Mouse (Mus musculus): ENCODE measurements around the gene Rnf41. TPM values are rescaled to one million over a fixed set of nuclear protein-coding genes. Genes with fewer than 3 reads are reported as not detected.

Rnf41 gene
- total RNA-seq (2021) = 10 to 100 TPM; 67.2 to 72.0 TPM
- long read RNA-seq, experiment 1, transcript Rnf41-201 (7 exons, 3,144 nt) = major isoform, 9 of 21 reads
- long read RNA-seq, experiment 1, partial matches to known transcripts = 10 of 21 reads
- long read RNA-seq, experiment 1, other reads (novel, unspliced or antisense) = 1 of 21 reads
- long read RNA-seq, experiment 2, transcript Rnf41-201 (7 exons, 3,144 nt) = major isoform, 9 of 33 reads
- long read RNA-seq, experiment 2, partial matches to known transcripts = 20 of 33 reads
- long read RNA-seq, experiment 2, other reads (novel, unspliced or antisense) = 3 of 33 reads

GRCm38 (mm10) chr10:128411211-128412054, at the start of gene Rnf41, which contains the start of gene Nabp2:
TSS of gene Rnf41 (plus strand) at chr10:128411657.
TSS of gene Nabp2 (minus strand) at chr10:128411492.
- peak; percentile 94 to 97 for DNase-seq (ENCODE audit: low spot score in 2 of 2)

GRCm38 (mm10) chr10:128361836-128362235, 49.6 kb upstream of the Rnf41 start:
- no peak for DNase-seq (ENCODE audit: low spot score in 2 of 2)

- DNase-seq (ENCODE audit: low spot score in 2 of 2) = peak in 1 of 2 experiments; percentile 43
Measured at GRCm38 (mm10) chr10:128362568-128362967, 48.9 kb upstream of the Rnf41 start.

- DNase-seq (ENCODE audit: low spot score in 2 of 2) = peak in 1 of 2 experiments; percentile 21
Measured at GRCm38 (mm10) chr10:128367899-128368401, 43.5 kb upstream of the Rnf41 start.

- DNase-seq (ENCODE audit: low spot score in 2 of 2) = peak; percentile 87 to 95
Measured at GRCm38 (mm10) chr10:128368402-128369217, 42.8 kb upstream of the Rnf41 start, which contains the start of gene Coq10a. TSS of gene Coq10a (minus strand) at chr10:128368997.

GRCm38 (mm10) chr10:128369218-128369543, 42.3 kb upstream of the Rnf41 start:
- no peak for DNase-seq (ENCODE audit: low spot score in 2 of 2)

GRCm38 (mm10) chr10:128369599-128369998, 41.9 kb upstream of the Rnf41 start:
- DNase-seq (ENCODE audit: low spot score in 2 of 2) = no peak

GRCm38 (mm10) chr10:128370021-128370420, 41.4 kb upstream of the Rnf41 start:
- no peak for DNase-seq (ENCODE audit: low spot score in 2 of 2)

- DNase-seq (ENCODE audit: low spot score in 2 of 2) = no peak
Measured at GRCm38 (mm10) chr10:128370601-128371000, 40.9 kb upstream of the Rnf41 start.

GRCm38 (mm10) chr10:128372142-128372541, 39.3 kb upstream of the Rnf41 start:
- DNase-seq (ENCODE audit: low spot score in 2 of 2) = no peak

- no peak for DNase-seq (ENCODE audit: low spot score in 2 of 2)
Measured at GRCm38 (mm10) chr10:128372989-128373748, 38.3 kb upstream of the Rnf41 start.

GRCm38 (mm10) chr10:128374393-128374792, 37.1 kb upstream of the Rnf41 start:
- no peak for DNase-seq (ENCODE audit: low spot score in 2 of 2)

- DNase-seq (ENCODE audit: low spot score in 2 of 2) = no peak
Measured at GRCm38 (mm10) chr10:128376099-128376454, 35.4 kb upstream of the Rnf41 start.

- DNase-seq (ENCODE audit: low spot score in 2 of 2) = peak; percentile 73 to 84
Measured at GRCm38 (mm10) chr10:128376455-128377211, 34.8 kb upstream of the Rnf41 start, which contains the start of gene Ankrd52. TSS of gene Ankrd52 (plus strand) at chr10:128377115.

GRCm38 (mm10) chr10:128377222-128377939, 34.1 kb upstream of the Rnf41 start:
- DNase-seq (ENCODE audit: low spot score in 2 of 2) = peak in 1 of 2 experiments; percentile 52

GRCm38 (mm10) chr10:128377940-128378448, 33.5 kb upstream of the Rnf41 start:
- DNase-seq (ENCODE audit: low spot score in 2 of 2) = no peak

- DNase-seq (ENCODE audit: low spot score in 2 of 2) = no peak
Measured at GRCm38 (mm10) chr10:128378462-128378861, 33.0 kb upstream of the Rnf41 start.

- DNase-seq (ENCODE audit: low spot score in 2 of 2) = no peak
Measured at GRCm38 (mm10) chr10:128379260-128379659, 32.2 kb upstream of the Rnf41 start.

GRCm38 (mm10) chr10:128380565-128380964, 30.9 kb upstream of the Rnf41 start:
- no peak for DNase-seq (ENCODE audit: low spot score in 2 of 2)

Data from layer of hippocampus, postnatal 14 days (tissue).